Mouse (Mus musculus) G1E (cell line): ENCODE results near the gene Tti1.

Source experiments
- CTCF ChIP-seq: IDR thresholded peaks from 2 replicates; pipeline ENCODE4 v1.5.1; 2012; ENCODE audit warnings: low read depth, low read length, inconsistent platforms, mixed read lengths
- GATA1 ChIP-seq: IDR thresholded peaks from 2 replicates; pipeline ENCODE4 v1.6.1; 2012; ENCODE audit warnings: borderline replicate concordance, low read length, inconsistent platforms, mixed read lengths
- GATA2 ChIP-seq: IDR thresholded peaks from 2 replicates; pipeline ENCODE4 v1.6.1; 2012; ENCODE audit warnings: low read depth, low read length, inconsistent platforms, borderline replicate concordance
- POLR2AphosphoS5 ChIP-seq: IDR thresholded peaks from 2 replicates; pipeline ENCODE4 v1.6.1; 2012; ENCODE audit warnings: low read depth, low read length, inconsistent platforms; ENCODE audit not compliant: insufficient replicate concordance
- TAL1 ChIP-seq: conservative IDR thresholded peaks from 2 replicates; pipeline ENCODE4 v1.6.1; 2012; ENCODE audit warnings: low read depth, low read length, inconsistent platforms, mixed read lengths

- TF ChIP-seq POLR2AphosphoS5 (no peak), CTCF (no peak), TAL1 (no peak), GATA1 (no peak), GATA2 (no peak)
These were observed at the start of gene Tti1, which contains the start of gene Rprd1b for GRCm38 (mm10) chr2:158028354-158028863.
